Mouse (Mus musculus): ENCODE results near the gene Fam151a. TPM values are rescaled to one million over a fixed set of nuclear protein-coding genes. Genes with fewer than 3 reads are reported as not detected.
"Not testable (repeated sequence)": the region's sequence is repeated elsewhere in the genome, so short reads cannot be mapped to it uniquely, and the experiment has no call there.

Fam151a gene
- polyA plus RNA-seq, 1 experiment from 2014 or later: not detected

GRCm38 (mm10) chr4:106792276-106792675, 58.6 kb downstream of the Fam151a start:
- Histone ChIP-seq H3K4me3 (replicated peaks; ENCODE audit: low read depth, low read length) (no peak overlapping the region), H3K9me3 (ENCODE audit: control insufficient read depth, low read length) (no peaks in the 10 kb centered on the region), H3K4me1 (ENCODE audit: control insufficient read depth, insufficient read depth, low read length) (peaks cover 7% of the 10 kb centered on the region), H3K4me2 (ENCODE audit: low read length) (no peak overlapping the region), H3K9ac (replicated peaks; ENCODE audit: low read length) (no peak overlapping the region), H3K27me3 (ENCODE audit: control insufficient read depth, insufficient read depth, low read length) (no peaks in the 10 kb centered on the region), H3K27ac (replicated peaks; ENCODE audit: low read depth, low read length) (no peak overlapping the region), H3K36me3 (ENCODE audit: control insufficient read depth, insufficient read depth, low read length) (no peaks in the 10 kb centered on the region)
- DNase-seq: no peak
- no peak for ATAC-seq (ENCODE audit: low FRiP score, low TSS enrichment)

DNA sequence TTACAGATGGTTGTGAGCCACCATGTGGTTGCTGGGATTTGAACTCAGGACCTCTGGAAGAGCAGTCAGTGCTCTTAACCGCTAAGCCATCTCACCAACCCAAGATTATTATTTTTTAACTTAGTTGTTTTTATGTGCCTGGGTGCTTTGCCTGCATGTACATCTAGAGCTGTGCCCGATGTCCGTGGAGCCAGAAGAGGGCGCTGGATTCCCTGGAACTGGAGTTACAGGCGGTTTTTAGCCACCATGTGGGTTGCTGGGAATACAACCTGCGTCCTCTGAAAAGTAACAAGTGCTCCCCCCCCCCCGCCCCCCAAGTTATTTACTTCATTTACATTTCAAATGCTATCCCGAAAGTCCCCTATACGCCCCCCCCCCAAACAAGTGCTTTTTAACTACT, 60.1 kb downstream of the Fam151a start:
- not testable (repeated sequence) for H3K27me3 ChIP-seq (ENCODE audit: control insufficient read depth, insufficient read depth, low read length); ATAC-seq (ENCODE audit: low FRiP score, low TSS enrichment); H3K4me1 ChIP-seq (ENCODE audit: control insufficient read depth, insufficient read depth, low read length); DNase-seq; H3K27ac ChIP-seq (replicated peaks; ENCODE audit: low read depth, low read length); H3K4me3 ChIP-seq (replicated peaks; ENCODE audit: low read depth, low read length); H3K9ac ChIP-seq (replicated peaks; ENCODE audit: low read length); H3K9me3 ChIP-seq (ENCODE audit: control insufficient read depth, low read length); H3K4me2 ChIP-seq (ENCODE audit: low read length); H3K36me3 ChIP-seq (ENCODE audit: control insufficient read depth, insufficient read depth, low read length)
- 94% methylated on average over 9 of the region's 9 CpGs for whole genome bisulfite sequencing

GRCm38 (mm10) chr4:106794247-106794646, 60.6 kb downstream of the Fam151a start:
- Histone ChIP-seq H3K9ac (replicated peaks; ENCODE audit: low read length) (no peak overlapping the region), H3K27me3 (ENCODE audit: control insufficient read depth, insufficient read depth, low read length) (no peaks in the 10 kb centered on the region), H3K36me3 (ENCODE audit: control insufficient read depth, insufficient read depth, low read length) (no peaks in the 10 kb centered on the region), H3K4me2 (ENCODE audit: low read length) (no peak overlapping the region), H3K9me3 (ENCODE audit: control insufficient read depth, low read length) (no peaks in the 10 kb centered on the region), H3K27ac (replicated peaks; ENCODE audit: low read depth, low read length) (no peak overlapping the region), H3K4me3 (replicated peaks; ENCODE audit: low read depth, low read length) (no peak overlapping the region), H3K4me1 (ENCODE audit: control insufficient read depth, insufficient read depth, low read length) (no peaks in the 10 kb centered on the region)
- 92% methylated on average over 7 of the region's 7 CpGs for WGBS
- ATAC-seq (ENCODE audit: low FRiP score, low TSS enrichment) (no peak), DNase-seq (no peak)

GRCm38 (mm10) chr4:106795289-106795688, 61.6 kb downstream of the Fam151a start:
- ATAC-seq (ENCODE audit: low FRiP score, low TSS enrichment) (no peak), DNase-seq (no peak)
- H3K27me3 ChIP-seq (ENCODE audit: control insufficient read depth, insufficient read depth, low read length): no peaks in the 10 kb centered on the region
- H3K4me1 ChIP-seq (ENCODE audit: control insufficient read depth, insufficient read depth, low read length): no peaks in the 10 kb centered on the region
- no peak overlapping the region for H3K4me2 ChIP-seq (ENCODE audit: low read length)
- H3K9me3 ChIP-seq (ENCODE audit: control insufficient read depth, low read length): no peaks in the 10 kb centered on the region
- H3K9ac ChIP-seq (replicated peaks; ENCODE audit: low read length): no peak overlapping the region
- 93% methylated on average over 2 of the region's 2 CpGs for WGBS
- no peaks in the 10 kb centered on the region for H3K36me3 ChIP-seq (ENCODE audit: control insufficient read depth, insufficient read depth, low read length)
- H3K4me3 ChIP-seq (replicated peaks; ENCODE audit: low read depth, low read length): no peak overlapping the region
- H3K27ac ChIP-seq (replicated peaks; ENCODE audit: low read depth, low read length): no peak overlapping the region

Other genes with a start within 250 kb of the Fam151a start
- gene Bsnd, start 241.6 kb upstream of the Fam151a start, polyA plus RNA-seq (2014; fragmentation: Nextera tagmentation; extraction: Ambion mirVana): not detected in 2 replicates
- gene Dhcr24, start 172.9 kb upstream of the Fam151a start, polyA plus RNA-seq (2014; fragmentation: Nextera tagmentation; extraction: Ambion mirVana): 18.2 and 20.9 TPM in 2 replicates
- not detected in 2 replicates for gene Lexm, start 116.6 kb upstream of the Fam151a start, polyA plus RNA-seq (2014; fragmentation: Nextera tagmentation; extraction: Ambion mirVana)
- 3.3 and 3.5 TPM in 2 replicates for gene Ttc22, start 111.5 kb upstream of the Fam151a start, polyA plus RNA-seq (2014; fragmentation: Nextera tagmentation; extraction: Ambion mirVana)
- gene Pars2, start 82.8 kb upstream of the Fam151a start, polyA plus RNA-seq (2014; fragmentation: Nextera tagmentation; extraction: Ambion mirVana): 7.8 and 8.8 TPM in 2 replicates
- gene Ttc4, start 54.9 kb upstream of the Fam151a start, polyA plus RNA-seq (2014; fragmentation: Nextera tagmentation; extraction: Ambion mirVana): 104 and 121 TPM in 2 replicates
- gene Mroh7, start 3.0 kb upstream of the Fam151a start, polyA plus RNA-seq (2014; fragmentation: Nextera tagmentation; extraction: Ambion mirVana): 0.26 and 0.43 TPM in 2 replicates
- 0.78 and 1.3 TPM in 2 replicates for gene Acot11, start 71.1 kb downstream of the Fam151a start, polyA plus RNA-seq (2014; fragmentation: Nextera tagmentation; extraction: Ambion mirVana)
- gene Ssbp3, start 176.8 kb downstream of the Fam151a start, polyA plus RNA-seq (2014; fragmentation: Nextera tagmentation; extraction: Ambion mirVana): 147 and 187 TPM in 2 replicates